Mouse (Mus musculus) lung, postnatal 0 days (tissue): ENCODE results near the gene Emc1. TPM values are rescaled to one million over a fixed set of nuclear protein-coding genes. Genes with fewer than 3 reads are reported as not detected.

Experiments
- ATAC-seq: fragments of 200-750 bp; cut with Nextera tagmentation; 2 replicates; pipeline ENCODE4 v1.8.0; 2017; ENCODE audit warnings: moderate library complexity
- DNase-seq: peaks from one replicate; pipeline ENCODE4 v3.0.0-alpha.2; 2016; ENCODE audit warnings: low spot score
- H3K27ac ChIP-seq: fragments of 300-500 bp; sonication (generic); 2 replicates; pipeline ENCODE4 v1.5.1; 2014; ENCODE audit warnings: antibody characterized with exemption, mild to moderate bottlenecking, low read length, mixed read lengths
- H3K27me3 ChIP-seq: fragments of 300-500 bp; sonication (generic); replicated peaks from 2 replicates; pipeline ENCODE4 v1.6.1; 2014; ENCODE audit warnings: low read length, mixed read lengths; ENCODE audit not compliant: insufficient read depth
- H3K36me3 ChIP-seq: fragments of 300-500 bp; sonication (generic); 2 replicates; pipeline ENCODE4 v1.6.1; 2014; ENCODE audit warnings: low read length, mixed read lengths; ENCODE audit not compliant: insufficient read depth
- H3K4me1 ChIP-seq: fragments of 300-500 bp; sonication (generic); 2 replicates; pipeline ENCODE4 v1.6.1; 2014; ENCODE audit warnings: antibody characterized with exemption, low read depth, low read length, mixed read lengths; ENCODE audit not compliant: insufficient read depth
- H3K4me2 ChIP-seq: fragments of 300-500 bp; sonication (generic); replicated peaks from 2 replicates; pipeline ENCODE4 v1.6.1; 2014; ENCODE audit warnings: low read depth, mild to moderate bottlenecking, low read length, moderate library complexity, mixed read lengths
- H3K4me3 ChIP-seq: fragments of 300-500 bp; sonication (generic); 2 replicates; pipeline ENCODE4 v1.5.1; 2014; ENCODE audit warnings: low read depth, low read length
- H3K9ac ChIP-seq: fragments of 300-500 bp; sonication (generic); replicated peaks from 2 replicates; pipeline ENCODE4 v1.6.1; 2014; ENCODE audit warnings: low read depth, mild to moderate bottlenecking
- H3K9me3 ChIP-seq: fragments of 300-500 bp; sonication (generic); 2 replicates; pipeline ENCODE4 v1.6.1; 2016; ENCODE audit warnings: low read length, mixed read lengths
- CTCF ChIP-seq: IDR thresholded peaks from 2 replicates; pipeline ENCODE4 v1.5.1; 2016; ENCODE audit warnings: antibody characterized with exemption, mild to moderate bottlenecking
- EP300 ChIP-seq: IDR thresholded peaks from 2 replicates; pipeline ENCODE4 v1.6.1; 2016; ENCODE audit warnings: antibody characterized with exemption, mild to moderate bottlenecking, control low read depth
- WGBS: fragments of 180-500 bp; shearing (Covaris S2); extraction: QIAGEN DNeasy Blood & Tissue Kit; methylation state at CpG from one replicate; pipeline ENCODE4 v1.1.7; 2014; 5-methylcytosine and 5-hydroxymethylcytosine counted together
- polyA plus RNA-seq: library from polyadenylated mRNA; unstranded; fragments of >200 nt; fragmentation: Nextera tagmentation; extraction: Ambion mirVana; gene quantifications from 2 replicates; pipeline ENCODE4 v1.2.1, GENCODE M21; 2015

The Emc1 gene
- polyA plus RNA-seq, 1 experiment from 2014 or later = 11.3 TPM

- H3K36me3 ChIP-seq = no peaks in the 10 kb centered on the region
- no peaks in the 10 kb centered on the region for H3K27me3 ChIP-seq
- DNase-seq = no peak
- 20% methylated on average over 8 of the region's 9 CpGs for WGBS
- H3K4me3 ChIP-seq = no peak overlapping the region
- no peaks in the 10 kb centered on the region for H3K4me1 ChIP-seq
- no peaks in the 10 kb centered on the region for H3K9me3 ChIP-seq
- TF ChIP-seq EP300 (no peak), CTCF (no peak)
- no peak overlapping the region for H3K9ac ChIP-seq
- H3K27ac ChIP-seq = no peak overlapping the region
- no peak overlapping the region for H3K4me2 ChIP-seq
- no peak for ATAC-seq
Measured at GRCm38 (mm10) chr4:139334631-139335295, 17.6 kb upstream of the Emc1 start.

GRCm38 (mm10) chr4:139335507-139335906 lies 16.9 kb upstream of the Emc1 start:
- Histone ChIP-seq H3K9ac (no peak overlapping the region), H3K4me1 (no peaks in the 10 kb centered on the region), H3K4me2 (no peak overlapping the region), H3K4me3 (no peak overlapping the region), H3K9me3 (no peaks in the 10 kb centered on the region), H3K36me3 (no peaks in the 10 kb centered on the region), H3K27me3 (no peaks in the 10 kb centered on the region), H3K27ac (no peak overlapping the region)
- no peak for DNase-seq
- 36% methylated on average over 7 of the region's 7 CpGs for WGBS
- no peak for TF ChIP-seq CTCF
- TF ChIP-seq EP300 = no peak
- ATAC-seq = peak; percentile 23

GRCm38 (mm10) chr4:139336822-139337483 lies 15.4 kb upstream of the Emc1 start:
- H3K27me3 ChIP-seq = no peaks in the 10 kb centered on the region
- ATAC-seq = peak; percentile 81
- H3K36me3 ChIP-seq = no peaks in the 10 kb centered on the region
- H3K4me2 ChIP-seq = peak overlapping the region; percentile 39
- H3K9me3 ChIP-seq = no peaks in the 10 kb centered on the region
- DNase-seq = peak; percentile 88
- WGBS = 24% methylated on average over 24 of the region's 24 CpGs
- no peak overlapping the region for H3K9ac ChIP-seq
- TF ChIP-seq EP300 (no peak), CTCF (peak; percentile 90)
- no peaks in the 10 kb centered on the region for H3K4me1 ChIP-seq
- H3K27ac ChIP-seq = no peak overlapping the region
- H3K4me3 ChIP-seq = 0 out of 2 replicates have a peak overlapping the region, but pooled peaks have one; percentile 2

- Histone ChIP-seq H3K9ac (no peak overlapping the region), H3K4me3 (no peak overlapping the region), H3K4me1 (no peaks in the 10 kb centered on the region), H3K4me2 (no peak overlapping the region), H3K27ac (no peak overlapping the region), H3K27me3 (no peaks in the 10 kb centered on the region), H3K9me3 (no peaks in the 10 kb centered on the region), H3K36me3 (no peaks in the 10 kb centered on the region)
- DNase-seq = no peak
- TF ChIP-seq EP300 (no peak), CTCF (no peak)
- WGBS = 51% methylated on average over 33 of the region's 33 CpGs
- ATAC-seq = no peak
Measured at GRCm38 (mm10) chr4:139338145-139338544, 14.2 kb upstream of the Emc1 start.

GRCm38 (mm10) chr4:139340835-139341234 lies 11.6 kb upstream of the Emc1 start:
- H3K27me3 ChIP-seq = no peaks in the 10 kb centered on the region
- no peaks in the 10 kb centered on the region for H3K36me3 ChIP-seq
- H3K4me2 ChIP-seq = no peak overlapping the region
- H3K4me3 ChIP-seq = no peak overlapping the region
- TF ChIP-seq CTCF (no peak), EP300 (no peak)
- H3K9me3 ChIP-seq = no peaks in the 10 kb centered on the region
- ATAC-seq (no peak), DNase-seq (peak; percentile 9)
- WGBS = 65% methylated on average over 4 of the region's 4 CpGs
- no peak overlapping the region for H3K9ac ChIP-seq
- no peak overlapping the region for H3K27ac ChIP-seq
- H3K4me1 ChIP-seq = no peaks in the 10 kb centered on the region

- Histone ChIP-seq H3K4me1 (no peaks in the 10 kb centered on the region), H3K4me2 (no peak overlapping the region), H3K36me3 (no peaks in the 10 kb centered on the region), H3K4me3 (no peak overlapping the region), H3K27ac (no peak overlapping the region), H3K27me3 (no peaks in the 10 kb centered on the region), H3K9ac (no peak overlapping the region), H3K9me3 (no peaks in the 10 kb centered on the region)
- DNase-seq (peak; percentile 35), ATAC-seq (peak; percentile 36; the same call in 1 of the 2 replicates)
- WGBS = 61% methylated on average over 7 of the region's 7 CpGs
- TF ChIP-seq CTCF = no peak
- TF ChIP-seq EP300 = no peak
Measured at GRCm38 (mm10) chr4:139341556-139342233, 10.7 kb upstream of the Emc1 start.
